Comparison of ENCODE assay signal across 8 mouse cellular contexts in genomic region chr2:109280600-109281340, GRCm38 (mm10). TPM values are rescaled to one million over a fixed set of nuclear protein-coding genes. Genes with fewer than 3 reads are reported as not detected.
DNase-seq lines count a peak whose midpoint lies in the region; ATAC-seq and TF ChIP-seq lines count a peak whose summit lies in the region.

Gene Kif18a, plus strand, starts transcription at chr2:109280738.
Gene Mettl15, minus strand, starts transcription at chr2:109280748.

- no peak for TF ChIP-seq POLR2A in kidney, adult 2 months (IDR thresholded peaks at IDR 0.05; ENCODE audit: low read depth, low read length)
- TF ChIP-seq POLR2A in spleen, adult 2 months (IDR thresholded peaks at IDR 0.05; ENCODE audit: low read depth, low read length), result no peak

- H3K4me3 ChIP-seq in embryonic facial prominence, embryonic 13.5 days, result peak within 1 kb of the TSS; percentile 78
- H3K4me3 ChIP-seq in kidney, adult 2 months (ENCODE audit: insufficient read depth, low read depth, low read length), result peak within 1 kb of the TSS; percentile 73
- H3K4me3 ChIP-seq in limb, embryonic 12.5 days (replicated peaks), result peak within 1 kb of the TSS; percentile 72
- peak within 1 kb of the TSS; percentile 55 for H3K4me3 ChIP-seq in midbrain, embryonic 15.5 days
- peak within 1 kb of the TSS; percentile 78 for H3K4me3 ChIP-seq in spleen, adult 2 months (ENCODE audit: extremely low read depth, insufficient read depth, insufficient read length)

- H3K27me3 ChIP-seq in embryonic facial prominence, embryonic 13.5 days, result no peaks in the 10 kb centered on the region
- H3K27me3 ChIP-seq in kidney, adult 2 months (replicated peaks; ENCODE audit: control insufficient read depth, insufficient read depth, low read length), result no peaks in the 10 kb centered on the region
- no peaks in the 10 kb centered on the region for H3K27me3 ChIP-seq in limb, embryonic 12.5 days
- no peaks in the 10 kb centered on the region for H3K27me3 ChIP-seq in midbrain, embryonic 15.5 days (replicated peaks)
- H3K27me3 ChIP-seq in spleen, adult 2 months (ENCODE audit: control insufficient read depth, insufficient read depth, low read length), result no peaks in the 10 kb centered on the region

- H3K4me2 ChIP-seq in embryonic facial prominence, embryonic 13.5 days, result peak within 1 kb of the TSS; percentile 73
- H3K4me2 ChIP-seq in limb, embryonic 12.5 days, result peak within 1 kb of the TSS; percentile 70
- peak within 1 kb of the TSS; percentile 80 for H3K4me2 ChIP-seq in midbrain, embryonic 15.5 days

- ATAC-seq in embryonic facial prominence, embryonic 13.5 days (ENCODE audit: insufficient number of reproducible peaks, insufficient read depth, low FRiP score, low TSS enrichment, low read depth), result peak; percentile 95
- ATAC-seq in limb, embryonic 12.5 days (ENCODE audit: insufficient number of reproducible peaks, insufficient read depth, low FRiP score, low TSS enrichment, low read depth), result peak; percentile 97
- peak; percentile 99 for ATAC-seq in midbrain, embryonic 15.5 days (replicated peaks)

- DNase-seq in 3134 (ENCODE audit: extremely low read depth, insufficient read length, low spot score), result peak; percentile 93
- DNase-seq in adrenal gland, postnatal 36 days, result peak; percentile 96 to 97
- DNase-seq in heart, adult 18-20 months, result peak; percentile 96 to 97
- DNase-seq in kidney, adult 2 months, result peak; percentile 98
- DNase-seq in spleen, adult 2 months (ENCODE audit: low read depth in 1 of 2, low spot score in 2 of 2), result peak; percentile 91 to 93

- H3K4me1 ChIP-seq in embryonic facial prominence, embryonic 13.5 days, result peaks cover 9% of the 10 kb centered on the region
- H3K4me1 ChIP-seq in kidney, adult 2 months (ENCODE audit: control insufficient read depth, insufficient read depth, low read length), result no peaks in the 10 kb centered on the region; the same call in 1 of the 2 replicates
- peaks cover 10% of the 10 kb centered on the region for H3K4me1 ChIP-seq in limb, embryonic 12.5 days (replicated peaks)
- peaks cover 12% of the 10 kb centered on the region for H3K4me1 ChIP-seq in midbrain, embryonic 15.5 days
- H3K4me1 ChIP-seq in spleen, adult 2 months (ENCODE audit: control insufficient read depth, insufficient read depth, insufficient read length), result no peaks in the 10 kb centered on the region

- WGBS in embryonic facial prominence, embryonic 13.5 days, result under 1% methylated on average over 51 of the region's 51 CpGs
- under 1% methylated on average over 51 of the region's 51 CpGs for WGBS in kidney, adult 2 months
- under 1% methylated on average over 51 of the region's 51 CpGs for WGBS in limb, embryonic 12.5 days
- WGBS in midbrain, embryonic 15.5 days, result under 1% methylated on average over 51 of the region's 51 CpGs
- under 1% methylated on average over 51 of the region's 51 CpGs for WGBS in spleen, adult 2 months

- H3K27ac ChIP-seq in embryonic facial prominence, embryonic 13.5 days, result peak within 1 kb of the TSS; percentile 74
- peak within 1 kb of the TSS; percentile 40; the same call in 1 of the 2 replicates for H3K27ac ChIP-seq in kidney, adult 2 months (ENCODE audit: insufficient read depth, low read depth, low read length)
- peak within 1 kb of the TSS; percentile 80 for H3K27ac ChIP-seq in limb, embryonic 12.5 days
- peak within 1 kb of the TSS; percentile 78 for H3K27ac ChIP-seq in midbrain, embryonic 15.5 days
- H3K27ac ChIP-seq in spleen, adult 2 months (ENCODE audit: insufficient read depth, low read length), result peak within 1 kb of the TSS; percentile 69

- peak within 1 kb of the TSS; percentile 83 for H3K9ac ChIP-seq in embryonic facial prominence, embryonic 13.5 days
- peak within 1 kb of the TSS; percentile 71 for H3K9ac ChIP-seq in limb, embryonic 12.5 days (replicated peaks)
- peak within 1 kb of the TSS; percentile 57 for H3K9ac ChIP-seq in midbrain, embryonic 15.5 days

- no peaks in the 10 kb centered on the region for H3K9me3 ChIP-seq in embryonic facial prominence, embryonic 13.5 days
- no peaks in the 10 kb centered on the region for H3K9me3 ChIP-seq in limb, embryonic 12.5 days
- H3K9me3 ChIP-seq in midbrain, embryonic 15.5 days, result no peaks in the 10 kb centered on the region

- no peaks in the 10 kb centered on the region for H3K36me3 ChIP-seq in embryonic facial prominence, embryonic 13.5 days
- H3K36me3 ChIP-seq in kidney, adult 2 months (ENCODE audit: control insufficient read depth, insufficient read depth, low read length), result no peaks in the 10 kb centered on the region
- H3K36me3 ChIP-seq in limb, embryonic 12.5 days, result no peaks in the 10 kb centered on the region
- H3K36me3 ChIP-seq in midbrain, embryonic 15.5 days (replicated peaks), result no peaks in the 10 kb centered on the region
- no peaks in the 10 kb centered on the region for H3K36me3 ChIP-seq in spleen, adult 2 months (ENCODE audit: control insufficient read depth, insufficient read depth, low read length)

- no peak for TF ChIP-seq CTCF in kidney, adult 2 months (conservative IDR thresholded peaks at IDR 0.05; ENCODE audit: insufficient read depth, insufficient read length, low read depth, low read length)
- no peak for TF ChIP-seq CTCF in spleen, adult 2 months (IDR thresholded peaks at IDR 0.05; ENCODE audit: extremely low read depth, insufficient read depth, insufficient read length, insufficient replicate concordance)

RNA-seq across cellular contexts. Expression of gene Kif18a, which starts in this region (rescaled TPM):
- total RNA-seq in adrenal gland, postnatal 36 days (2021), result 1 to 10 TPM in 1 of 2 experiments, under 1 TPM in 1; 0.93 to 1.2 TPM
- 21.0 and 23.9 TPM in 2 replicates for polyA plus RNA-seq in embryonic facial prominence, embryonic 13.5 days (2015; fragmentation: Nextera tagmentation; extraction: Ambion mirVana)
- under 1 TPM; 0.74 to 0.93 TPM for total RNA-seq in heart, adult 18-20 months (2021)
- polyA plus RNA-seq in kidney, adult 2 months (2012; rRNA removed), result 0.08 and 0.11 TPM in 2 replicates
- 28.5 and 29.5 TPM in 2 replicates for polyA plus RNA-seq in limb, embryonic 12.5 days (2016; fragmentation: Nextera tagmentation; extraction: Ambion mirVana)
- polyA plus RNA-seq in midbrain, embryonic 15.5 days (2015; fragmentation: Nextera tagmentation; extraction: Ambion mirVana), result 4.2 and 4.4 TPM in 2 replicates
- polyA plus RNA-seq in spleen, adult 2 months (2012; rRNA removed), result 0.38 and 0.48 TPM in 2 replicates

RNA-seq across cellular contexts. Expression of gene Mettl15, which starts in this region (rescaled TPM):
- total RNA-seq in adrenal gland, postnatal 36 days (2021), result 10 to 100 TPM in 1 of 2 experiments, 1 to 10 TPM in 1; 7.7 to 10.0 TPM
- polyA plus RNA-seq in embryonic facial prominence, embryonic 13.5 days (2015; fragmentation: Nextera tagmentation; extraction: Ambion mirVana), result 11.6 and 15.0 TPM in 2 replicates
- total RNA-seq in heart, adult 18-20 months (2021), result 10 to 100 TPM; 12.4 to 12.9 TPM
- 7.2 and 7.9 TPM in 2 replicates for polyA plus RNA-seq in kidney, adult 2 months (2012; rRNA removed)
- polyA plus RNA-seq in limb, embryonic 12.5 days (2016; fragmentation: Nextera tagmentation; extraction: Ambion mirVana), result 8.0 and 8.3 TPM in 2 replicates
- 11.0 and 11.7 TPM in 2 replicates for polyA plus RNA-seq in midbrain, embryonic 15.5 days (2015; fragmentation: Nextera tagmentation; extraction: Ambion mirVana)
- 1.2 and 1.4 TPM in 2 replicates for polyA plus RNA-seq in spleen, adult 2 months (2012; rRNA removed)

Comparison
In these comparisons a context has a peak if more than half of its experiments do, and no peak if none do; other contexts are left out.
1. Peak in every context shown above with its lines: DNase-seq, ATAC-seq, H3K4me3 ChIP-seq and H3K27ac ChIP-seq.